Mouse (Mus musculus) erythroblast, adult 5-6 weeks (primary cell): ENCODE data around the gene Trim25. TPM values are rescaled to one million over a fixed set of nuclear protein-coding genes. Genes with fewer than 3 reads are reported as not detected.
A peak's percentile ranks its signal among the peaks of the same experiment; 100 is the strongest.

Source experiments
- ATAC-seq: replicated peaks from 2 replicates; pipeline ENCODE4 v1.8.0; 2016; ENCODE audit warnings: moderate number of reproducible peaks, mild to moderate bottlenecking, moderate TSS enrichment, inconsistent platforms; ENCODE audit not compliant: poor library complexity, low FRiP score, severe bottlenecking
- total RNA-seq, 2 experiments: library from RNA; stranded (forward) in 1 of 2; stranded (reverse) in 1 of 2; fragments of 150-400 nt in 1 of 2; fragments of 200-764, 138-1000 nt in 1 of 2; gene quantifications; 2 replicates each; pipeline versions ENCODE4 v1.2.3 to v1.2.4; 2015 to 2017; ENCODE audit warnings: low replicate concordance in 2 of 2

Gene Trim25
- total RNA-seq (2015; ENCODE audit: low replicate concordance) (19.8 and 24.2 TPM in 2 replicates), total RNA-seq (2017; ENCODE audit: low replicate concordance) (16.4 and 20.5 TPM in 2 replicates)

DNA sequence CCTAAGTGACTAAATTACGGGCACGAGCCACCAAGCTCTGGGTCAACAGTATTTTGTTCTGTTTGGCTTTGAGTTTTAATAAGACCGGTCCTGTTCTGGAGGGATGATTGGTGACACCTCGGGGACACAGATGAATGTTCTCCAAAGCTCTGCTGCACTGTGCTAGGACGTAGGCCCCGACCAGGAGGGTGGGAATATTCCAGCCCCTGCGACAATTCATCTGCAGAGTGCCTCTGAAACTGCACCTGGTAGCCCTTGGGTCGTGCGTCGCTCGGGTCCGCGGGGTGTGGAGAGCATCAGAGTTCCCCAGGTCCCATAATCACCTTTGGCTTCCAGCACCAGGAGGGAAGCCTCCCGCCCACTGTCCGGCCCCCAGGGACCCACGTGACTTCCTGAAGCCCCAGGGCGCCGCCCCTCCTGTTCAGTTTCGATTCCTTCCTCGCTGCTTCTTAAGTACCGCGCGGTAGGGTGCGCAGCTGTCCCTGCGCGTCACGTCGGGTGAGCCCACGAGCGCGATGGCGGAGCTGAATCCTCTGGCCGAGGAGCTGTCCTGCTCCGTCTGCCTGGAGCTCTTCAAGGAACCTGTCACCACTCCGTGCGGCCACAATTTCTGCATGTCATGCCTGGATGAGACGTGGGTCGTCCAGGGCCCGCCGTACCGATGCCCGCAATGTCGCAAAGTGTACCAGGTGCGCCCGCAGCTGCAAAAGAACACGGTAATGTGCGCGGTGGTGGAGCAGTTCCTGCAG is at the start of gene Trim25:
TSS of gene Trim25 (plus strand) at position 403 of the 749 bp plus-strand sequence.
- peak; percentile 95 for ATAC-seq

DNA sequence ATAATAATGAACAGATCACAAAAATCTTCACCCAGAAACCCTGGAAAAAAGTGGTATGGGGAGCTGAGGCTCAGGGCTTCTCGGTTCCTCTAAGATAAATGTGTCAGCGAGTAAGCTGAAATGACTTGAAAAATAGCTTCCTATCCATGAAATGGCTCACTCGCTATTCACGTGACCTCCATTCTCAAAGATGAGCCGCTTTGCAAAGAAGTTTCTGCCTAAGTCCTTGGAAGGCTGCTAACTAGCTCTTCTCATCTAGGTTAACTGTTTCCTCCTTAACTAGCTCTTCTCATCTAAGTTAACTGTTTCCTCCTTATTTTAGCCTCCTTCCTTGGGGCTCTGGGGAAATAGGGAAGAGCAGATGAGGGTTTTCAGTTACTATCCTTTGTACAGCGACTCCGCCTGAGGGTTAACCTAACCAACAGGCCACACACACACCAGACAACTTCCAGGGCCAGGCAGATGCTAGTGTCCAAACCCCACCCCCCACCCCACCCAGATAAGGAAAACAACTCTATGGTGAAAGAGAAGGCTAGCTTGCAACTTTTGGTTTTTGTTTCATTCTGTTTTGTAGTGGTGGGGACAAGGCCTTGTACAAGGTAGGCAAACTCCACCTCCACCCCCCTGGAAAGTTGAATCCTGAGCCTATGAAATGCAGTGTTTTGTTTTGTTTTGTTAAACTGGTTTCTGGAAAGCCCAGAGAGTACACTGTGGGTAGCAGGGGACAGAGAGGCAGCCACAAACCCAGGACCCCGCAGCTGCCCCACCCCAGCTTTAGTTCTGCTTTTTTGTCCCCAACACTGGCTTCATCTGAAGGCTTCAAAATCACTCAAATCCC is 49.2 kb upstream of the Trim25 start:
- ATAC-seq, result no peak

DNA sequence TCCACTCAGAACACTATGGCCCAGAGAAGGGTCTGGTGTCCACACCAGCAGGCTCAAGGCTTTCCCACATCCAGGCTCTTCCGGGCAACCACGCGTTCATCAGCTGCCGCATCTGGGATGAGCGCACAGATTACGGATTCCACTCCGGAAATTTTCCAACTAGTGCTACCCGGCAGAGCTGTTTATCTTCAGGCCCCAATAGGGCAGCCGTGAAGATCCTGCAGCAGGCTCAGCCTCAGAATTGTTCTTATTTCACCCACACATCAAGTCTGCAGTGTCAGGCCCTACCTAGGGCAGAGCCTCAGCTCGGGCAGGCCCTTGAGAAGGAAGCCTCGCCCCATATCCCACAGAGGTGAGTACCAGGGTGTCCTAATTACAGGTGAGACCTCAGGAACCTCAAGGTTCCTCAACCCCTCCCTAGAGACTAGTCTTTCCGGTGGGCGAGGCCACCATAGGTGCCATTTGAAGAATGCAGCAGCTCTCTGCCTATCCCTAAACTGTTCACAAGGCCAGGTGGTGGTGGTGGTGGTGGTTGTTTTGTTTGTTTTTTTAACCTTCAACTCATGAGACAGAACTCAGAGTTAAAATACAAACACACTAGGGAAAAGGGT is 48.4 kb upstream of the Trim25 start:
- no peak for ATAC-seq

DNA sequence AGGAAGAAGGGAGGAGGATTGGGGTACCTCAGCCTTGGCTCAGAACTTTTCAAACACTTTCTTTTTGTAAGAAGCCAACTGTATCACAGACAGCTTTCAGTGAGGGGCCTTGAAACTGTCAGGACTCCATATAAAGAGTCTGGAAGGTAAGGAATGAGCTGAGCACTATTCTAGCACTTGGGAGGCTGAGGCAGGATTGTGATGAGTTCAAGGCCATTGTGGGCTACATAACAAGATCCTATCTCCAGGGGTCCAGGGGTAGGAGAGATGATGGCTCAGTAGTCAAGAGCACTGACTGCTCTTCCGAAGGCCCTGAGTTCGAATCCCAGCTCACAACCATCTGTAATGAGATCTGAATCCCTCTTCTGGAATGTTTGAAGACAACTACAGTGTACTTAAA is 47.6 kb upstream of the Trim25 start:
- ATAC-seq, result no peak

DNA sequence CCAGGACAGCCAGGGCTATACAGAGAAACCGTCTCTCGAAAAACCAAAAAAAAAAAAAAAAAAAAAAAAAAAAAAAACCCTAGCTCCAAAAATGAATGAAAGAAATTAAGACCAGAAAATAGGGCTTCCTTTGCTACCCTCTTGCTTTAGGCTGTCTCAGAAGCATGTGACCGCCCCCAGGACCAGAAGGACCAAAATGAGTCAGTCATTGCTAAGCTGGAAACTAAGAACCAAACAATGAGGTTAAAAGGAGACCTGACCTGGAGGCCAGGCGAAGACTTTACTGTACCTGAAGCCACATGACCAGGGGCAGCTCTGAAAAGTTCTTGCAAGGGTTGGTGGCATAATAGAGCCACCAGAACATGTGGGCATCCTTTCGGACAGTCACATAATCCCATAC is 47.1 kb upstream of the Trim25 start:
- ATAC-seq, result no peak

DNA sequence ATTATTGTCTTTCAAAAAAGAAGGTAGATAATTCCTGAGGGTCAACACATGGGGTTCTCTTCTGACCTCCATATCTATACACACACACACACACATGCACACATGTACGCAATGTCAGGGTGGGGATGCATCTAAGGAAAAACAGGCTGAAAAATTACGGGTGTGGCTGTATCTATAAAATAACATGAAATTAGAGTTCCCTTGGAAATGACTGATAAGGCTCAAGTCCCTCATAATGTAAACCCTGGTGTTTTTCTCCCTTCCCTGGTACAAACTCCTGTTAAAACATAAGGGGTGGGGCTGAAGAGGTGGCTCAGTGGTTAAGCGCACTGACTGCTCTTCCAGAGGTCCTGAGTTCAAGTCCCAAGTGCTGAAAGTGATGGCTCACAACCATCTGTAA is 45.6 kb upstream of the Trim25 start:
- peak; percentile 58 for ATAC-seq

DNA sequence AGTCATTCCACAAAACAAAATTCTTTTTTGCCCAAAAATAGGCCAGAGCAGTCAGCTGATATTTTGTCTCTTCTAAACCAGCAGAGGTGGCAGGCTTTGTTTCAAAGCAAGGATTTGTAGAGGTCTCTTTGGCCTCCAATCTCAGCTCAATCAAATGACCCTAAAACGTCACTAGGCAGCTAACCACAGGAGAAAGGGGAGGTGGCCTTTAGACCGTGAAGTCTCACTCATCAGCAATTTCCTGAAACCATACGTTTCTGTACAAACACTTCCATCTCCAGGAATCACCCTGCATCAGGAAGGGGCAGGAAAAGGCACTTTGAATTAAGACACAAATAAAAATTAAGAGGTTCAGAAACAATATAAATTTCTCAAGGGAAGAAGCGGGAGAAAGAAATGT is 44.4 kb upstream of the Trim25 start:
- 0 out of 2 replicates have a peak, but pooled peaks have one; percentile 37 for ATAC-seq

DNA sequence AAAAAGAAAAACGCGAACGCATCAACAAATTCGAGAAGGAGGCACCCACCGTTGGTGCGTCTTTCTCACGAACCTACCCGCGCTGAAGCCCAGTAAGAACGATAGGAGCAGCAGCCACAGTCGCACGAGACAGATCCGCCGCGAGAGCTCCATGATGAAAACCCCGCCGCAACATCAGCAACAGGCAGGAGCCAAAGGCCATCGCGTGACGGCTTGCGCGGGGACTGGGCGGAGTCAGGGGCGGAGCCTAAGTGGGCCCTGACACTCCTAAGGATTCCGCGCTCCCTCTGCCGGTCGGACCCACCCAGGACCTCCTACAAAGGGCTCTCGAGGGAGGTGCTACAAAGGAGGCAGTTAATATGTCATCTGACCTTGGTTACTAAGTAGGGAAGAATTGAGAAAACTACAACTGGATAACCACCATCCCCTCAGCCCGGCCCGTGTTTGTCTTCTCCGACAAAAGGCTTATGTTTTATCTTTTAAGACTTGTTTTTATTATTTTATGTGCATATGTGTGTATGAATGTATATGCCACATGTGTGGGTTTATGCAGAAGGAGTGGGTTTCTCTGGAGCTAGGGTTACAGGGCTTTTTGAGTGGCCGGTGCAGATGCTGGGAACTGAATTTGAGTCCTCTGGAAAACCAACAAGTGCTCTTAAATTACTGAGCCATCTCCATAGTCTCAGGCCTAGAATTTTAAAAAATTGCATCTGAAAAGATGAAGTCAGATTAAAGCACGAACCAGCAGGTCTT is 43.8 kb upstream of the Trim25 start, which contains the start of gene Scpep1:
TSS of gene Scpep1 (minus strand) at position 249 of the 753 bp plus-strand sequence.
- ATAC-seq, result peak; percentile 99

DNA sequence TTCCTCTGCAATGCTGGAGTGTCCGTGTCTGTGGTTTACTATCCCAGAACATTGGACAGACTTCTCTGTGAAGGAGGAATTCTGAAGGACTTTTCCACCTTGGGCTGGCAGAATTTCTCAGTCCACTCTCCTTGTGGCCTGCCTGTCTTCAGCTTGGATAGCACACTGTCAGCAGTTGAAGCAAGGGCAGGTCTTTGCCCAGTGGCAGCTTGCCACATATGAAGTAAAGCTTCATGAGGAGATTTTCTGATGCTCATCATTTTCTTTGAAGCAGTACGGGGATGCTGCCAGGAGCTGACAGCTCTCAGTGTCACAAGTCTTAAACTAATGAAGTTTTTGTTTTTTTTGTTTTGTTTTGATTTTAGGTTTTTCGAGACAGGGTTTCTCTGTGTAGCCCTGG is 40.3 kb upstream of the Trim25 start:
- no peak for ATAC-seq

DNA sequence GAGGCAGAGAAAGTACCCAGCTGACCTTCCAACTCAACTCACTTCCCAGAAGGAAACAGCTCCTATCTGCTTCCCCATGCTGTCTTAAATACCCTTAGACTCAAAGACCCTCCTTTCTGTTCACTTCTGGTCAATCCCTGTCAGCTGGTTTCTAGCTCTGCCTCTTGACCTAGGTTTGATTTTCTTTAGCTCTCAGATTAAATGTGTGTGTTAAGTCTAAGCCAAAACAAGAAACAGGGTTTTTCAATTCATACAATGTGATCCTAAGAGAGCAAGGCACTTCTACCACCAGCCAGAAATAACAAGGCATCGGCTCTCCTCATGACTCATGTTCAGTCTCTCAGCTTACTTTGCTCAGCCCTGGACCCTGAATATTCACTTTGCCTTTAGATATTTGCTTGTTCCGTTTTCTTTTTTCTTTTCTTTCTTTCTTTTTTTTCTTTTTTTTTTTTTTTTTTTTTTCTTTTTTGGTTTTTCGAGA is 32.3 kb upstream of the Trim25 start, which contains the start of gene Elobl:
TSS of gene Elobl (minus strand) at position 51 of the 481 bp plus-strand sequence.
- ATAC-seq, result no peak

DNA sequence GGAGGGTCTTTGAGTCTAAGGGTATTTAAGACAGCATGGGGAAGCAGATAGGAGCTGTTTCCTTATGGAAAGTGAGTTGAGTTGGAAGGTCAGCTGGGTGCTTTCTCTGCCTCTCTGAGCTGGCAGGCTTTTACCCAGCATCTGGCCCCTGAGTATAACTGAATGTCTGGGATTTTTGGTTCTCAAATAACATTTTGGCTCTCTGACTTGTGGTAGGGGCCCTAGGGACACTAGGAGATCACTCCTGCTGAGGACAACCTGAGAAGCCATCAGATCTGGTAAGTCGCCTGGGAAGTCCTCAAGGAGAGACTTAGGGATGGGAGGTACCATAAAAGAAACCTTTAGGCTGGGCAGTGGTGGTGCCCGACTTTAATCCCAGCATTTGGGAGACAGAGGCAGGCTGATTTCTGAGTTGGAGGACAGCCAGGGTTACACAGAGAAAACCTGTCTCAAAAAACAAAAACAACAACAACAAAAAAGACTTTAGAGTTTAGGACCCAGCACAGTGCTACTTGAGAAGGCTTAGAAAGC is 28.9 kb upstream of the Trim25 start, which contains the start of gene Coil:
TSS of gene Coil (plus strand) at position 51 of the 531 bp plus-strand sequence.
- ATAC-seq, result no peak

DNA sequence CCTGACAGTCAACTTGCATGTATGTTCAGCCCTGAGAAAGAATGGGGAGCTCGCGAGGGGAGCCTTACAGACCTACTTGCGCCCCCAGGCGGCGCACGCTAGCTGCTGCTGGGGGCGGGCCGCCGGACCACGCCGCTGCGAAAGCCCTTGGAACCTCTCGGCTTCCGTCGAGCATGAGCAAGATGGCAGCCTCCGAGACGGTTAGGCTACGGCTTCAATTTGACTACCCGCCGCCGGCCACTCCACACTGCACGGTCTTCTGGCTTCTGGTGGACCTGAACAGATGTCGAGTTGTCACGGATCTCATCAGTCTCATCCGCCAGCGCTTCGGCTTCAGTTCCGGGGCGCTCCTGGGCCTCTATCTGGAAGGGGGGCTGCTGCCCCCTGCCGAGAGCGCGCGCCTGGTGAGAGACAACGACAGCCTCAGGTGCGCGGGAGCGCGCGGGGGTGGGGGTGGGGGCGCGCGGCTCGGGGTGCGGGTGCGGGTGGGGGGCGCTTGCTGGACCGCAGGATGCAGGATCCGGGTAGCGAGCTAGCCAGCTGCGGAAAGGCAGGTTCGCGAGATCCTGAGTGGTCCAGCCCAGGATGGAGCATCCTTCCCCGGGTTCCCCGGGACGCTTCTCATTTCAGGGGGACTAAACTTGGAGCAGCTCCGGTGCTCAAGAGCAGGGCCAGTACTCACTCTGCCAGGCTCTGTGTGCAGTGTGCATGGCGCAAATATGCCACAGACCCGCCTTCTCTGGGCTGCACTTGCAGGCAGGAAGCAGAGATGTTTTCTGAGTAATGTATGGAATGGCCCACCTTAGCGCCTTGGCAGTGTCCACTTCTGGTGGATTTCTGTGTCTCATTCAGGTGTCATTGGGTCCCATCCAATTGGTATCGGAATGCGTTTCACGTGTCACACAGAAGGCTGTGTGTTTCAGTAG is 25.1 kb upstream of the Trim25 start:
- ATAC-seq, result peak; percentile 88

DNA sequence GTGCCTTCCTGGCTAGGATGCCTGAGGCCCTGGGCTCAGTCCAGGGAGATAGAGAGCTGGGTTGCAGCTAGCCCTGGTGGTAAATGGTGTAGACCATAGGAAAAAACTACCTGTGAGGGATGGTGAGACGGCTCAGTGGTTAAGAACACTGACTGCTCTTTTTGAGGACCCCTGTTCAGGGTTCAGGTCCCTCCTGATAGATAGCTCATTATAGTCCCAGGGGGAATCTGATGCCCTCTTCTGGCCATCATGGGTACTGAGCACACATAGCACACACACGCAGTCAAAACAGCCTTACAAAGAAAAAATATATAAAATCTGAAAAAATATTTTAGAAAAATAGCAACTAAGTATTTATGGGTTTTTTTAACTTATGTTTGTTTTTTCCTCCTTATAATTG is 22.9 kb upstream of the Trim25 start:
- ATAC-seq, result 0 out of 2 replicates have a peak, but pooled peaks have one; percentile 53

DNA sequence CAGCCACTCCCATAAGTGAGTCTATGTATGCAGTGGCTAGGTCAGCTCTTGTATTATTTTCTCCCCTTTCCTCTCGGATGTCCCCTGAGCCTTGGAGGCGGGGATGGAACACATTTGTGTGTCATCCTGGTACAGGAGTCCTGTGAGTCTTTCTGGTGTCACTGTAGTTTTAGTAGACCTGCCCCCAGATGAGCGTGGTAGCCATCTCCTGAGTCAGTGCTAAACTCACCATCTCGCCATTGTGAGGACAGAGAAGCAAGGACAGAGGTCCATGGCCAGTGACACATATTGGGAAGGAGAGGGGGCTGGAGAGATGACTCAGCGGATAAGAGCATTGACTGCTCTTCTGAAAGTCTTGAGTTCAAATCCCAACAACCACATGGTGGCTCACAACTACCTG is 22.0 kb upstream of the Trim25 start:
- ATAC-seq, result no peak

DNA sequence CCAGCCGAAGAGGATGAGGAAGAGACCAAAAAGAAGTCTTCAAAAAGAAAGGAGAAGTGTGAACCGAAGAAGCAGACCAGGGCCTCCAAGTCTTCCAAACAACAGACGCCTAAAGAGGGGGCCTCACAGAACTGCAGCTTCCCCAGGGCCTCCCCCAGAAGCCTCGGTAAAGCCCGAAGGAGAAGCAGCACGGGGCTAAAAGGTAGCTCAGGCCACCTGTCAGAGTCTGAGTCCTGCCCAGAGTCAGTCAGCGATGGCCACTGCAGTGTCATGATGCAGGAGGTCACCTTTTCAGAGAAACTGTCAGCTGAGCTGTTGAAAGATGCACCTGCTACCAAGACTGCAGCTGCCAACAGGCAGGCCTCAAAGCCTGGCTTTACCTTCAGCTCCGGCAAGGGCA is 17.8 kb upstream of the Trim25 start:
- no peak for ATAC-seq

DNA sequence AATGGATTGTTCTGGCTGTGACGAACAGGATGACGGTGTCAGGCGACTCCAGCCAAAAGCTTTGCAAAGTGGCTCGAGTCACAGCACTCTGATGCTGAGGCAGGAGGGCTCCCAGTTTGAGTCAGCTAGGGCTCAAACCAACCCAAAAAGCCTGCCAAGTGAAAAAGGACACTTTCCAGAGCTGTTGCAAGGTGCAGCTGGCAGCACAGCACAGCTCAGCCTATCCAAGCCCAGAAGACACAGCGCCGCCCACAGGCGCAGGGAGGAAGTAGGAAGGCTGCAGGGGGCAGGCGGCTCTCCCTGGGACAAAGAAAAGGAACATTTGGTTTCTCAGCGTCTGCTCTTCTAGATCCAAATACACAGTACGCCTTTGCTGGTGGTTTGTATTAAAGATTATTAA is 12.6 kb upstream of the Trim25 start:
- no peak for ATAC-seq

DNA sequence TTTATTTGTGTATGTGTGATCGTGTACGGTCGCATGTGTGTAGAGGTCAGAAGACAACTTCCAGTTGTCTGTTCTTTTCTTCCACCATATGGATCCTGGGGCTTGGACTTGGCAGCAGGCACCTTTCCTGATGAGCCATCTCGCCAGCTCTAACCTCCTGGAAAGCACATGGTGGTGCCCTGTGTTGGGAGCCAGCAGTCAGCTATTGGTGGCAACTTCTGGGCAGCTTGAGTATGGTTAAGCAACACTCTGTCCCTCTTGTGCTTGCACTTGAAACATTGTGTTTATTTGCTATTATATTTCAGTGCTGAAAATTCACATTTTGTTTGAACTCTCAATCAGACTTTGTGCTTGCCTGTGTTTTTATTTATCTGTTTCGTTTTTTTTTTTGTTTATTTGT is 10.2 kb upstream of the Trim25 start:
- ATAC-seq, result no peak

DNA sequence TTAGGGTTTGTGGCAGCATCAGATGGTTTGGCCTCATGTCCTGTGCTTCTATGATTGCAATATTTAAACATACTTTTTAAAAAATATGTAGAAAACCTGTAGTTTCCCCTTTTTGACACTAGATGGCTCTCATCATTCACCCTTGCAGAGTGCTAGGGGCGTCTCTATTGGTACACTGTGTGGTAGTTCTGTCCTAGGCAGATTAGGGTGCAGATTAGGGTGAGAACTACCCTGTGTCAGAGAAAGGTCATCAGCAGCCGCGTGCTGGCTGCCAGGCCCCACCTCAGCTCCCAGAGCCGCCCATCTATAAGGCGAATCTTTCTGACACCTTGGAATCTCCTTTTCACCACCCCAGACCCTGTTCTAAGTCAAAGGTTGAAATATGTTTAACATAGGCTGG is 9.6 kb upstream of the Trim25 start:
- ATAC-seq, result peak; percentile 85
